Mouse (Mus musculus) midbrain, embryonic 12.5 days (tissue): ENCODE measurements around the gene Aldh1b1. TPM values are rescaled to one million over a fixed set of nuclear protein-coding genes. Genes with fewer than 3 reads are reported as not detected.

ENCODE experiments used
- ATAC-seq: fragments of 200-750 bp; cut with Nextera tagmentation; 2 replicates; pipeline ENCODE4 v1.8.0; 2017; ENCODE audit warnings: low read depth, moderate TSS enrichment, moderate library complexity; ENCODE audit not compliant: low FRiP score
- H3K27ac ChIP-seq: fragments of 300-500 bp; sonication (generic); replicated peaks from 2 replicates; pipeline ENCODE4 v1.5.1; 2016; ENCODE audit warnings: mild to moderate bottlenecking
- H3K27me3 ChIP-seq: fragments of 300-500 bp; sonication (generic); 2 replicates; pipeline ENCODE4 v1.6.1; 2016; ENCODE audit warnings: mild to moderate bottlenecking
- H3K36me3 ChIP-seq: fragments of 300-500 bp; sonication (generic); 2 replicates; pipeline ENCODE4 v1.6.1; 2016
- H3K4me1 ChIP-seq: fragments of 300-500 bp; sonication (generic); 2 replicates; pipeline ENCODE4 v1.6.1; 2016
- H3K4me2 ChIP-seq: fragments of 300-500 bp; sonication (generic); replicated peaks from 2 replicates; pipeline ENCODE4 v1.6.1; 2016; ENCODE audit warnings: mild to moderate bottlenecking, moderate library complexity
- H3K4me3 ChIP-seq: fragments of 300-500 bp; sonication (generic); 2 replicates; pipeline ENCODE4 v1.5.1; 2016; ENCODE audit warnings: mild to moderate bottlenecking
- H3K9ac ChIP-seq: fragments of 300-500 bp; sonication (generic); replicated peaks from 2 replicates; pipeline ENCODE4 v1.6.1; 2016; ENCODE audit warnings: mild to moderate bottlenecking, moderate library complexity
- H3K9me3 ChIP-seq: fragments of 300-500 bp; sonication (generic); 2 replicates; pipeline ENCODE4 v1.6.1; 2016; ENCODE audit warnings: mild to moderate bottlenecking
- WGBS: fragments of 180-500 bp; shearing (Covaris S2); methylation state at CpG from one replicate; pipeline ENCODE4 v1.1.7; 2016; 5-methylcytosine and 5-hydroxymethylcytosine counted together
- polyA plus RNA-seq: library from polyadenylated mRNA; unstranded; fragments of >200 nt; fragmentation: Nextera tagmentation; extraction: Ambion mirVana; gene quantifications from 2 replicates; pipeline ENCODE4 v1.2.1, GENCODE M21; 2016

Aldh1b1 gene
- polyA plus RNA-seq, result 8.6 and 9.0 TPM in 2 replicates

DNA sequence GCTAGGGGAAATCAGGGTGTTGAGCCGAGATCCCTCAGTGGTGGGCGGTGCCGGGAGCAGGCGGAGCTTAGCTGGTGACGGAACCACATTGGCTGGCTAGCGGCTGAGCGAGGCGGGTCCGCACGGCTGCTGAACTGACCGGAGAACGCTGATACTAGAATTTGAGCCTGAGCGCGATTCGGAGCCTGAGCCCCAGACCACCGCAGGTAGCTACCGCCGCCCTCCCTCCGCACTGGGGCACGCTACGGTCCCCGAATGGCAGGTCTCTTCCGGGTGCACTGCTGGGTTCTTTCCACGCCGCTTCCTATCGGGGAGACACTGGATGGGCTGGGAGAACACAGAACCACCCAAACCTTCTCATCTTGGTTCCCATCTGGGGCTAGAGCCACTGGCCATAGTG is at the start of gene Aldh1b1:
Aldh1b1 (plus strand) TSS at position 59 of the 400 bp plus-strand sequence.
- Histone ChIP-seq H3K9me3 (no peaks in the 10 kb centered on the region), H3K4me2 (peak within 1 kb of the TSS; percentile 76), H3K9ac (peak within 1 kb of the TSS; percentile 61), H3K27ac (peak within 1 kb of the TSS; percentile 46), H3K36me3 (peaks cover 7% of the 10 kb centered on the region; the same call in 1 of the 2 replicates), H3K4me1 (peaks cover 22% of the 10 kb centered on the region), H3K4me3 (peak within 1 kb of the TSS; percentile 49), H3K27me3 (peaks cover 9% of the 10 kb centered on the region; the same call in 1 of the 2 replicates)
- ATAC-seq, result peak; percentile 64
- under 1% methylated on average over 26 of the region's 26 CpGs for WGBS

DNA sequence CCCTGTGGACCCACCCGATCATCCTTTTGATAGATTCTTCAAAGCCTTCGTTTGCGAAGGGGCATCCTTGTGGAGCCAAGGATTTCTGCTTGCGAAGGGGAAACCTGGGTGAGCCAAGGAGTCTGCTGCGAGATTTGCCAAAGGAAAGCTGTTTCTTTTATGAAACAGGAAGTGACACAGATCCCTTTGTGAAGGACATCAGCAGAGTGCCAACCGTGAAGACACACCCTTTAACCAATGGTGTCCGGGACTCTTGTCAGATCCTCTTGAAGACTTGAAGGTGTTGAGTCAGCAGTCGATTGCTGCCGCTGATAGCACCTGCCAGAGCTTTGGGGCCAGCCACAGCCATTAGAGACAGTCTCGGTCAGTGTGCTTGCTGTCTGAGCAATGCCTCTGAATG is 49.4 kb upstream of the Aldh1b1 start:
- Histone ChIP-seq H3K4me2 (no peak overlapping the region), H3K9ac (no peak overlapping the region), H3K4me3 (no peak overlapping the region), H3K9me3 (no peaks in the 10 kb centered on the region), H3K27ac (no peak overlapping the region), H3K4me1 (peaks cover 10% of the 10 kb centered on the region), H3K27me3 (peaks cover 49% of the 10 kb centered on the region), H3K36me3 (no peaks in the 10 kb centered on the region)
- ATAC-seq, result no peak
- WGBS, result 87% methylated on average over 10 of the region's 10 CpGs

DNA sequence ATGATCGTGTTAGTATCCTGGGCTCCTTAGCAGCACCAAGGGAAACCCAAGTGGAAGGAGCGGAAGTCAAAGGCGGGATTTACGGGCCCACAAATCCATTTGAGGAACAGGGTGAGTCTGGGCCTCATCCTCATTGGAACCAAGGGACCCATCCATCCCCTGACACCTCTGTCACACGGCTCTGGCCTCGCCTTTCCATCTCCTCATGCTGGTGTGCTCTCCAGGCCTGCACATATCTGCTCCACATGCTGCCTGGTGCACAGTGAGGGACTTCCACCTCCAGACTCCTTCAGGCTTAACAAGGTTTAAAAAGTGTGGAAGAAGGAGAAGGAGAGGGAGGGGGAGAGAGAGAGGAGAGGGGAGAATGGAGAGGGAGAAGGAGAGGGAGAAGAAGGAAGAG is 48.3 kb upstream of the Aldh1b1 start:
- H3K4me3 ChIP-seq, result no peak overlapping the region
- H3K27ac ChIP-seq, result no peak overlapping the region
- H3K27me3 ChIP-seq, result peaks cover 49% of the 10 kb centered on the region
- no peak overlapping the region for H3K4me2 ChIP-seq
- H3K9ac ChIP-seq, result no peak overlapping the region
- H3K36me3 ChIP-seq, result no peaks in the 10 kb centered on the region
- peaks cover 20% of the 10 kb centered on the region for H3K4me1 ChIP-seq
- no peaks in the 10 kb centered on the region for H3K9me3 ChIP-seq
- ATAC-seq, result no peak
- WGBS, result 90% methylated on average over 6 of the region's 6 CpGs

DNA sequence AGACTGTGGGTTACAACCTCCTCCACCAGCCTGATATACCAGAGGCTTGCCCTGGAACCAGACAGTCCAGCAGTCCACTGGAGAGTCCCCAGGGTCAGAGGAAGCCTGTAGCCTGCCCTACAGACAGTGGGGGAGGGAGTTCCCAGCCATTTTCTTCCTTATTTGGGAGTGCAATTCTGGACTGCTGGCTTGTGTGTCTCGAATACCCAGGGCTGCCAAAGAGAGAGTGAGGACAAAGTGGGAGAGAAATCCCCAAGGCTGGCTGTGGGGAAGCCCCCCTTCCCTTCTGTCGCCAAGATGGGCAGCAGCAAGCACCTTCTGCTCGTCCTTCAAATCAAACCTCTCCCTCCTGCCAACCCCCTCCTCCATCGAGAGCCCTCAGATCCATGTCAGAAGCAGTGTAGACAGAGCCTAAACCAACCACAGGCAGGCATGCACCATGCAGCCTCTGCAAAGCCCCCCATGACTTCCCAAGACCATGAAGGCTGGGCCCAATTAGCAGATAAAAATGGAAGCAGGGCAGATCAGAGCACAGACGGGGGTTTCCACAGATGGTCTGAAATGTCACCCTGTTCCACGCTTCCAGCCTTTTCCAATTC is 45.5 kb upstream of the Aldh1b1 start:
- Histone ChIP-seq H3K4me2 (no peak overlapping the region), H3K36me3 (no peaks in the 10 kb centered on the region), H3K9ac (no peak overlapping the region), H3K4me3 (no peak overlapping the region), H3K27ac (no peak overlapping the region), H3K4me1 (peaks cover 27% of the 10 kb centered on the region), H3K9me3 (no peaks in the 10 kb centered on the region), H3K27me3 (peaks cover 71% of the 10 kb centered on the region)
- WGBS, result 57% methylated on average over 6 of the region's 6 CpGs
- no peak for ATAC-seq

DNA sequence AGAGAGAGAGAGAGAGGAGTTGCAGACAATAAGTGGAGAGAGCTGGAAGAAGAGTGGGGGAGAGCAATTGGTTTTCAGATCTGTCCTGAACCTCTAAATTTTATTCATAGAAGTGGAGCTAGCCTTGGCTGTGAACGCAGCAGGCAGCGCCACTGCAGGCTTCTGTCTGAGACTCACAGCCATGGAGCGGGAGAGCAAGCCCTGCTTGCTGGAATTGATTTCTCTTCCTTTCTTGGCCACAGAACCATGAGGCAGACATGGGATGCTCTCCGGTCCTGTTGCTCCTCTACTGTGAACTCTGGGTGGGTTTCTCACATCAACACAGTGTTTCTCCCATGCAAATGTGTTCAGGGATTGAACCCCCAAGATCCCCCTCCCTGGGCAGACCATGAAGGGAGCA is 44.7 kb upstream of the Aldh1b1 start:
- no peak overlapping the region for H3K4me3 ChIP-seq
- H3K9ac ChIP-seq, result no peak overlapping the region
- H3K27ac ChIP-seq, result no peak overlapping the region
- H3K9me3 ChIP-seq, result no peaks in the 10 kb centered on the region
- no peak for ATAC-seq
- no peak overlapping the region for H3K4me2 ChIP-seq
- no peaks in the 10 kb centered on the region for H3K36me3 ChIP-seq
- peaks cover 75% of the 10 kb centered on the region for H3K27me3 ChIP-seq
- WGBS, result 67% methylated on average over 4 of the region's 4 CpGs
- peaks cover 27% of the 10 kb centered on the region for H3K4me1 ChIP-seq

DNA sequence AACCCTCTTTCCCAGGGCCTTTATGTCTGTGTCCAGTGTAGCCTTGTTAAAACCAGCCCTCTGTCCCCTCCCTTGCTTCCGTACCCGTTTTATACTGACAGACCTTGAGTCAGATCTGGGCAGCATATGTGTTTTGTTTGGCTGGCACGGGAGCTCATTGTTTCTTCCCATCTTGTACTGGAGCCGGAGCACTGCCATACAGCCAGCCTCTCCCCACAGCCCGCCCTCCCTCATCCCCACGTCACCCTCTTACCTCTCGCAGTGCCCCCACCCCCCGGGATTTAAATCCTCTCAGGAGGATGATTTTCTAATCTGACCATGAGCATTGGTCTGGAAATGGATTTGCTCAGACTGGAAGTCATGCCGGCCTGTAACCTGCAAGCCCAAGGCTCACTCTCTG is 43.7 kb upstream of the Aldh1b1 start:
- H3K4me3 ChIP-seq, result no peak overlapping the region
- ATAC-seq, result no peak

DNA sequence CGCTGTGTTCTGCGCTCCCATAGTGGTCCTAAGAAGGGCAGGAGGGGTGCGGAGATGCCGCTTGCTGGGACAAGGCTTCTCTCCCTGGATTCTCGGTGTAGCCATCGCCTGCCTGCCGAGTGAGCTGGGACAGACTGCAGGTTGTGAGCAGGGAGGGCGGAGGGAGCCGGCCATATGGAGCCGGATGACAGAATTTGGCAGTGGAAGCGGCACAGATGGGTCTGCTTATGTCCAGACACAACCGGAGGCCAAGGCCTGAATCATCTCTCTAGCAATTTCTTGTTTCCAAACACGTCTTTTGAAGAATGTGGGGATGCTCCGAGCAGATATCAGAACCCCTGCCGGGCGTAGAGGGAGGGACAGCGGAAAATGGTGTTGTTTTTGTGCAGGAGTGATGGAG is 42.9 kb upstream of the Aldh1b1 start:
- no peak overlapping the region; the same call in 1 of the 2 replicates for H3K27ac ChIP-seq
- WGBS, result 60% methylated on average over 17 of the region's 17 CpGs
- no peak overlapping the region for H3K4me2 ChIP-seq
- no peaks in the 10 kb centered on the region for H3K9me3 ChIP-seq
- peaks cover 82% of the 10 kb centered on the region for H3K27me3 ChIP-seq
- H3K4me1 ChIP-seq, result peaks cover 27% of the 10 kb centered on the region
- no peaks in the 10 kb centered on the region for H3K36me3 ChIP-seq
- no peak overlapping the region for H3K4me3 ChIP-seq
- ATAC-seq, result no peak
- H3K9ac ChIP-seq, result no peak overlapping the region

More for the DNA sequence above, 43.7 kb upstream of the Aldh1b1 start:
- Histone ChIP-seq H3K27ac (no peak overlapping the region), H3K4me1 (peaks cover 27% of the 10 kb centered on the region), H3K36me3 (no peaks in the 10 kb centered on the region), H3K4me2 (no peak overlapping the region), H3K9ac (no peak overlapping the region), H3K27me3 (peaks cover 81% of the 10 kb centered on the region), H3K9me3 (no peaks in the 10 kb centered on the region)
- WGBS, result 58% methylated on average over 9 of the region's 9 CpGs

DNA sequence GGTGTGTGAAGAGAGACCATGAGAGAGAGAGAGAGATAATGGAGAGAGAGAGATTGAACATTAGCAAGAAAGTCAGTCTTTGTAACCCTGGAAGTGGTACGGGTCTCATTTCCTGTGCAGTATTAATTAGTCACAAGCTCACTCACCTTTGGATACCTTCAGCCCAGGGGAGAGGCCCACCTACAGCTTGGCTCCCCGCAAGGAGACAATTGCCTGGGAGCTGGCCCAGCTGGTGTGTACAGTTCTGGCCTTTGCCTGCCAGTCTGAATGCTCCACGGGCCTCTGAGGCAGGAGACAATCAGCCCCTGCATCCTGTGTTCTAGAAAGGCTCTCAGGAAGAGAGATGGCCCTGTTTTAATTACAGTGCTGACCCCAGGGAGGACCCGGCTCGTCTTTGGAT is 40.9 kb upstream of the Aldh1b1 start:
- H3K9me3 ChIP-seq, result no peaks in the 10 kb centered on the region
- no peak overlapping the region for H3K4me2 ChIP-seq
- 61% methylated on average over 5 of the region's 5 CpGs for WGBS
- peaks cover 87% of the 10 kb centered on the region for H3K27me3 ChIP-seq
- H3K4me3 ChIP-seq, result no peak overlapping the region
- H3K36me3 ChIP-seq, result no peaks in the 10 kb centered on the region
- H3K4me1 ChIP-seq, result peaks cover 34% of the 10 kb centered on the region
- no peak overlapping the region for H3K27ac ChIP-seq
- H3K9ac ChIP-seq, result no peak overlapping the region
- no peak for ATAC-seq

DNA sequence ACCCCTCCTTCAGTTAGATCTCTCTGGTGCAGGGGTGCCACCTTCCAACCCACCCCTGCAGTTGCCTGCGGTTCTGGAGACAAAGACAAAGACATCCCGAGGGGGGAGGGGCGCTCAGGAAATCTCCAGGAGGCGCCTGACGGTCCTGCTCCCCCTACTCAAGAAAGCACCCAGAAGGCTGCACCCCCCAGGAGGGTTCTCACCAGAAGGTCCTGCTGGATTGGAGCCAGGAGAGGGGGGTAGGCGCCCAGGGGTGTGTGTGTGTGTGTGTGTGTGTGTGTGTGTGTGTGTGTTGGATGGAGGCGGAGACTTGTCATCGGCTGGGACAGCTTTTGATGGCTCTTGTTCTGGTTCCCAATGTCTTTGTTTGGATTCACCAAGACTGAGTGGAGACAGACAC is 39.4 kb upstream of the Aldh1b1 start:
- Histone ChIP-seq H3K36me3 (no peaks in the 10 kb centered on the region), H3K9me3 (no peaks in the 10 kb centered on the region), H3K4me2 (no peak overlapping the region), H3K4me1 (peaks cover 39% of the 10 kb centered on the region), H3K9ac (no peak overlapping the region), H3K27me3 (peaks cover 90% of the 10 kb centered on the region), H3K4me3 (no peak overlapping the region), H3K27ac (no peak overlapping the region)
- ATAC-seq, result no peak
- 64% methylated on average over 8 of the region's 8 CpGs for WGBS

DNA sequence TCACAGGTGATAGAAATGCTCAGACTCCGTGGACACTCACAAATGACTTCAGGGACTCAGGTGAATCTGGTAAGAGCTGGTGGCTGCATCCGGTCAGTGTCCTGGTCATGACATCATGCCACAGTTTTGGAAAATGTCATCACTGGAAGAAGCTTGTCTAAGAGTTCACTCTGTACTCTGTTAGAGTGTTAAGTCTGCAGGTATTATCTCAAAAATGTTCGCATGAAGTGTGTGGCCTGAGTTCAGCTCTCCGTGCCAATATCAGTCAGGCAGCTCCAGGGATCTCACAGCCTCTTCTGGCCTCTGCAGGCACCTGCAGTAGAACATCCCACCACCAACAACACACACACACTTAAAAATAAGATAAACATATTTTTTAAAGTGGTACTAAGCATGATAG is 36.2 kb upstream of the Aldh1b1 start:
- Histone ChIP-seq H3K36me3 (no peaks in the 10 kb centered on the region), H3K9ac (no peak overlapping the region), H3K4me1 (peaks cover 50% of the 10 kb centered on the region), H3K27ac (no peak overlapping the region), H3K4me3 (no peak overlapping the region), H3K9me3 (no peaks in the 10 kb centered on the region), H3K4me2 (no peak overlapping the region), H3K27me3 (peaks cover 97% of the 10 kb centered on the region)
- WGBS, result 88% methylated on average over 4 of the region's 4 CpGs
- ATAC-seq, result no peak

DNA sequence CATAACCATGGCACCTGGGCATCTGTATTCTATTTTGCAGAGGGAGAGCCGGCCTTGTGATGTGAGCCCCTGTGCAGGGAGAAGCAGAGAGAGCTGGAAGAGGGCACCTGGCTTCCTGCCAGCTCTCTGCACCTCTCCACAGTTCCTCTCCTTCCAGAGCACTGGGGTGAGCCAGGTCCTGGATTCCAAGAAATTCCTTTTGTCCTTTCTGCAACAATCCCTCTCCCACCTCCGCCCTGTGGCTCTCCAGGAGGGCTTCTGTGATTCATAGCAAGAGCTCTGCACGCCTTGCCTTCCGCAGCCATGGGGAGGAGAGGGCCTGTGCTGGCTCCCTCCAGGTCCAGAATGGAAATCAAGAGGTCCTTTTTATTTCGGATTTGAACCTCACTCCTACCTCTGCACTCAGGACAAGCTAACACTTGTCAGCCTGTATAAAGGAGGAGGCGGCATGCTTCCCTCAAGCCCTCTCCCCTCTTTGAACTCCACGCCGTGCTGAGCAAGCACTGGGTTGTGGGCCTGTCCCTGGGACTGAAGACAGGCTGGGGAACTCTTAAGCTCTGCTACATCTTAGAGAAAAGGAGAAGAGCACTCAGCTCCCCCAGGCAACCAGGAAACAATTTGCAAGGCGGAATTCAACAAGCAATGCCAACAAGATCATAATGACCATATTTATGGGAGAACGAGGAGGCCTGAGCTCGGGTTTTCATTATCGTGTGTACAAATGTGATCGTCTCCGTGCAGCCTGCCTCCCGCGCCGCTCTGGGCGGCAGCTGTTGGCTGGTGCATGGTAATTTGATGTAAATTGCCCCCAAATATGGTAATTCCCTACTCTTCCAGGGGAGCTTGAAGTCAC is 35.3 kb upstream of the Aldh1b1 start:
- peaks cover 59% of the 10 kb centered on the region for H3K4me1 ChIP-seq
- no peaks in the 10 kb centered on the region for H3K36me3 ChIP-seq
- peak overlapping the region; percentile 39 for H3K4me2 ChIP-seq
- no peaks in the 10 kb centered on the region for H3K9me3 ChIP-seq
- 0 out of 2 replicates have a peak overlapping the region, but pooled peaks have one; percentile 8 for H3K9ac ChIP-seq
- ATAC-seq, result peak; percentile 50; the same call in 1 of the 2 replicates
- H3K4me3 ChIP-seq, result no peak overlapping the region
- H3K27ac ChIP-seq, result peak overlapping the region; percentile 75
- peaks cover 97% of the 10 kb centered on the region for H3K27me3 ChIP-seq
- WGBS, result 2% methylated on average over 18 of the region's 18 CpGs

DNA sequence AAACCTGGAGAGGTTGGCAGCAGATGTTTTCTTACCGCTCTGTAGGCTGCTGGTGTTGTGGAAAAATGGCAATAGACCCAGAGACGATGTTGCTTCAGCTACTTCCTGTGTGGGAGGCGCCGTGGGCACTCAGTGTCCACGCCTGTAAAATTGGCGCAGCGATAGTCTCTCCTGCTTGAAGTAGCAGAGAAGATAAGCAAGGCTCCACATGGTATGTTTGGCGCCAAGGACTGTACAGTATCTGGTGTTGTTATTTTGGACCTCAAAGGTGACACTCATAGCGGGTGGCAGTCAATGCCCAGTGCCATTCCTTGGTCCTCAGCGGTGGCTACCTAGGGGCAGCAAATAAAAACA is 34.7 kb upstream of the Aldh1b1 start:
- Histone ChIP-seq H3K4me3 (no peak overlapping the region), H3K9me3 (no peaks in the 10 kb centered on the region), H3K36me3 (no peaks in the 10 kb centered on the region), H3K27me3 (peaks cover 97% of the 10 kb centered on the region), H3K27ac (peak overlapping the region; percentile 75), H3K9ac (no peak overlapping the region), H3K4me1 (peaks cover 65% of the 10 kb centered on the region), H3K4me2 (peak overlapping the region; percentile 39)
- 7% methylated on average over 10 of the region's 10 CpGs for WGBS
- no peak for ATAC-seq
